Mouse (Mus musculus): Measurements from ENCODE around the gene Snx5. TPM values are rescaled to one million over a fixed set of nuclear protein-coding genes. Genes with fewer than 3 reads are reported as not detected.

Gene Snx5
- polyA plus RNA-seq, 1 experiment: 89.1 TPM

- Histone ChIP-seq H3K4me1 (ENCODE audit: control insufficient read depth, insufficient read depth, insufficient read length, low read length) (no peaks in the 10 kb centered on the region), H3K27ac (replicated peaks; ENCODE audit: low read depth, low read length) (no peak overlapping the region), H3K4me3 (ENCODE audit: insufficient read depth, low read depth, low read length) (no peak overlapping the region)
Measured at GRCm38 (mm10) chr2:144274741-144275140, 4.0 kb upstream of the Snx5 start.

GRCm38 (mm10) chr2:144272088-144272487 lies 1.4 kb upstream of the Snx5 start:
- Histone ChIP-seq H3K27ac (replicated peaks; ENCODE audit: low read depth, low read length) (no peak overlapping the region), H3K4me3 (ENCODE audit: insufficient read depth, low read depth, low read length) (no peak overlapping the region), H3K4me1 (ENCODE audit: control insufficient read depth, insufficient read depth, insufficient read length, low read length) (0 out of 2 replicates have a peak, but pooled peaks cover 2% of the 10 kb centered on the region)

GRCm38 (mm10) chr2:144269679-144270475 lies 829 bp downstream of the Snx5 start:
- Histone ChIP-seq H3K27ac (replicated peaks; ENCODE audit: low read depth, low read length) (peak overlapping the region; percentile 83), H3K4me3 (ENCODE audit: insufficient read depth, low read depth, low read length) (peak overlapping the region; percentile 90), H3K4me1 (ENCODE audit: control insufficient read depth, insufficient read depth, insufficient read length, low read length) (peaks cover 3% of the 10 kb centered on the region; the same call in 1 of the 2 replicates)

GRCm38 (mm10) chr2:144269306-144269650 lies 1.4 kb downstream of the Snx5 start:
- Histone ChIP-seq H3K4me3 (ENCODE audit: insufficient read depth, low read depth, low read length) (peak overlapping the region; percentile 44), H3K27ac (replicated peaks; ENCODE audit: low read depth, low read length) (peak overlapping the region; percentile 16; the same call in 1 of the 2 replicates), H3K4me1 (ENCODE audit: control insufficient read depth, insufficient read depth, insufficient read length, low read length) (peaks cover 8% of the 10 kb centered on the region; the same call in 1 of the 2 replicates)

- H3K4me1 ChIP-seq (ENCODE audit: control insufficient read depth, insufficient read depth, insufficient read length, low read length): peaks cover 8% of the 10 kb centered on the region; the same call in 1 of the 2 replicates
- no peak overlapping the region for H3K27ac ChIP-seq (replicated peaks; ENCODE audit: low read depth, low read length)
- 0 out of 2 replicates have a peak overlapping the region, but pooled peaks have one; percentile 5 for H3K4me3 ChIP-seq (ENCODE audit: insufficient read depth, low read depth, low read length)
Measured at GRCm38 (mm10) chr2:144268446-144269305, 2.0 kb downstream of the Snx5 start.

DNA sequence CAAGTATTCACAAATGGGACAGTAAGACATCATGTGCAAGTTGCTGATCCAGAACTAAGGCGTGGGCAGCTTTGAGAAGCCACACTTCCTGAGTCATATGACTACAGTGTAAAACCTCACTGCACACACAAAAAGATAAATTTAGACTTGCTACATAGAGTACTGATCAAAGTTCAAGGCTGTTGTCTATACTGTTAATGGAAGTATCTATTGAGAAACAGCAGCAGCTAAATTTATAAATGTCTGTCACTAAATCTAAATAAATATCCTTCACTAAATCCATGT lies 3.0 kb downstream of the Snx5 start:
- H3K27ac ChIP-seq (replicated peaks; ENCODE audit: low read depth, low read length): no peak overlapping the region
- peaks cover 8% of the 10 kb centered on the region; the same call in 1 of the 2 replicates for H3K4me1 ChIP-seq (ENCODE audit: control insufficient read depth, insufficient read depth, insufficient read length, low read length)
- H3K4me3 ChIP-seq (ENCODE audit: insufficient read depth, low read depth, low read length): no peak overlapping the region

DNA sequence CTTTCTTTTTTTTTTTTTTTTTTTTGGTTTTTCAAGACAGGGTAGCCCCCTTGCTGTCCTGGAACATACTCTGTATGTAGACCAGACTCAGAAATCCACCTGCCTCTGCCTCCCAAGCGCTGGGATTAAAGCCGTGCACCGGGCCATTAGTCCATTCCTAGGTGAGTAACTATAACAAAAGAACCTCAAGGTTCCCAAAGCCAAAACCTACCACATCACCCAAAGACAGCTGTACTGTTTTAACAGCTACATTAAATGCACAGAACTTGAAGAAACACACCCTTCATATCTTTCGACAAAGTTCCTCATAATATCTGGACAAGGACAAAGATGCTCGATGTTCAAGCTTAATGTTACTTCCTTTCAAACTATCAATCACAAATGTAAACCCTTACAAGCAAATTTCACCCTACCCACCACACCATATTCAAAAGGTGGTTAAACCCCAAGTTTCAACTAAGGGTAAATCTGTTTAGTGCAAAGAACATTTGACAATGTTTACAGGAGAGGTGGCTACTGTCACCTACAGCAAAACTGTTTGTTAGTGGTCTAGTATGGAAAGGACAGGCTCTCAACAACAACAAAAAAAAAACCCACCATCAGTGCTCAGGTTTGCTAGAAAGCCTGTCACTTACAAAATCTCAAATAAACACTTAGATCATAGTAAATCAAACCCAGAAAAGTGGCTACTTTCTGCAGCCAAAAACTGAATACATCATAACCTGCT lies 3.5 kb downstream of the Snx5 start:
- Histone ChIP-seq H3K4me3 (ENCODE audit: insufficient read depth, low read depth, low read length) (no peak overlapping the region), H3K4me1 (ENCODE audit: control insufficient read depth, insufficient read depth, insufficient read length, low read length) (peaks cover 8% of the 10 kb centered on the region; the same call in 1 of the 2 replicates), H3K27ac (replicated peaks; ENCODE audit: low read depth, low read length) (peak overlapping the region; percentile 18; the same call in 1 of the 2 replicates)

DNA sequence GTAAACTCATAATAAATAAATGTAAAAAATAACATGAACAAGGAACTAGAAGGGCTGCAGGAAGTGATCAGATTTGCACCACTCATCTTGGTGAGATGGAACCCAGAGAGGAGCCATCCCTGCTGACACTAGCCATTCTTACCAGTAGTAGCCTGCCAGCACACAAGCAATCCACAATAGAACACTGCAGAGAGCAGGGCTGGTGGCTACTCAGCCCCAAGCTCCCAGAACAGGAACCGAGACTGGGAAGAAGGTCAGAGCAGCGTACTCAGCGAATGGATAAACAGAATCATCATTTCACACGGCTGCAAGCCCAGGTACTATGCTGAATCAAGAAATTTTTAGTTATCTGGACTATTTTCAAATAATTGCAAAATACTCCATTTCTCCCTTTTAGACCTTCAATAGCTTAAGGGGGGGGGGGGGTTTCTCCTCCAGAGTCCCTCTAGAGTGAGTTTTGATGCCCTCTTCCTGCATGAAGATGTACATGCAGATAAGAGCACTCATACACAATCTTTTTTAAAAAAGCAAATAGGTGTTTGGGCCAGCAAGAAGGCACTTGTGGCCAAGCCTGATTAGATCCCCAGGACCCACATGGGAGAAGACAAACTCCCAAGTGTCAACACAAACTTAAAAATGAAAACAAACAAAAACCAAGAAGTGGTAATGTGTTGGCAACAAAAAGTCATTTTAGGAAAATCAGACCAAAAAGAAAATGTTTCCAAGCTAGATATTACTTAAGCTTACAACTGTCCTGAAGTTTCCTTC lies 4.6 kb downstream of the Snx5 start:
- Histone ChIP-seq H3K4me1 (ENCODE audit: control insufficient read depth, insufficient read depth, insufficient read length, low read length) (peaks cover 8% of the 10 kb centered on the region; the same call in 1 of the 2 replicates), H3K4me3 (ENCODE audit: insufficient read depth, low read depth, low read length) (no peak overlapping the region), H3K27ac (replicated peaks; ENCODE audit: low read depth, low read length) (peak overlapping the region; percentile 56; the same call in 1 of the 2 replicates)

DNA sequence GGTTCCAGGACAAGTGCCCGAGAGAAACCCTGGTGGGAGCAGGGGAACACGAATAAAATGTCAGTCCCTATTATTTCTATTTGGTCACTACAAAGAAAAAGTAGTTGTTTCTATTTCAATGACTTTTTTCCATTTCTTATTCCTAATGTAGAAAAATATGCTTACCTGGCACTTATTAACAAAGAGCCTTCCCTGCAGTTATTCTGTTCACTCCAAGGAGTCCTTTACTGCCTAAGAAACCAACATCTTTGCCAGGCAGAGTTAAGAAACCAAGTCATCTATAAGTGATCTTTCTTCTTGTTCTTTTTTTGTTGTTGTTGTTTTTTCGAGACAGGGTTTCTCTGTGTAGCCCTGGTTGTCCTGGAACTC lies 5.6 kb downstream of the Snx5 start:
- no peak overlapping the region for H3K4me3 ChIP-seq (ENCODE audit: insufficient read depth, low read depth, low read length)
- H3K4me1 ChIP-seq (ENCODE audit: control insufficient read depth, insufficient read depth, insufficient read length, low read length): peaks cover 8% of the 10 kb centered on the region; the same call in 1 of the 2 replicates
- no peak overlapping the region for H3K27ac ChIP-seq (replicated peaks; ENCODE audit: low read depth, low read length)

GRCm38 (mm10) chr2:144264398-144265119 lies 6.1 kb downstream of the Snx5 start:
- H3K27ac ChIP-seq (replicated peaks; ENCODE audit: low read depth, low read length): no peak overlapping the region
- no peak overlapping the region for H3K4me3 ChIP-seq (ENCODE audit: insufficient read depth, low read depth, low read length)
- peaks cover 8% of the 10 kb centered on the region; the same call in 1 of the 2 replicates for H3K4me1 ChIP-seq (ENCODE audit: control insufficient read depth, insufficient read depth, insufficient read length, low read length)

- H3K27ac ChIP-seq (replicated peaks; ENCODE audit: low read depth, low read length): no peak overlapping the region
Measured at GRCm38 (mm10) chr2:144262837-144263236, 7.9 kb downstream of the Snx5 start.

GRCm38 (mm10) chr2:144250111-144250510 lies 20.6 kb downstream of the Snx5 start:
- no peak overlapping the region for H3K4me3 ChIP-seq (ENCODE audit: insufficient read depth, low read depth, low read length)
- no peak overlapping the region for H3K27ac ChIP-seq (replicated peaks; ENCODE audit: low read depth, low read length)
- H3K4me1 ChIP-seq (ENCODE audit: control insufficient read depth, insufficient read depth, insufficient read length, low read length): peaks cover 2% of the 10 kb centered on the region

More at GRCm38 (mm10) chr2:144262837-144263236, 7.9 kb downstream of the Snx5 start:
- H3K4me1 ChIP-seq (ENCODE audit: control insufficient read depth, insufficient read depth, insufficient read length, low read length): peaks cover 7% of the 10 kb centered on the region; the same call in 1 of the 2 replicates
- no peak overlapping the region for H3K4me3 ChIP-seq (ENCODE audit: insufficient read depth, low read depth, low read length)

DNA sequence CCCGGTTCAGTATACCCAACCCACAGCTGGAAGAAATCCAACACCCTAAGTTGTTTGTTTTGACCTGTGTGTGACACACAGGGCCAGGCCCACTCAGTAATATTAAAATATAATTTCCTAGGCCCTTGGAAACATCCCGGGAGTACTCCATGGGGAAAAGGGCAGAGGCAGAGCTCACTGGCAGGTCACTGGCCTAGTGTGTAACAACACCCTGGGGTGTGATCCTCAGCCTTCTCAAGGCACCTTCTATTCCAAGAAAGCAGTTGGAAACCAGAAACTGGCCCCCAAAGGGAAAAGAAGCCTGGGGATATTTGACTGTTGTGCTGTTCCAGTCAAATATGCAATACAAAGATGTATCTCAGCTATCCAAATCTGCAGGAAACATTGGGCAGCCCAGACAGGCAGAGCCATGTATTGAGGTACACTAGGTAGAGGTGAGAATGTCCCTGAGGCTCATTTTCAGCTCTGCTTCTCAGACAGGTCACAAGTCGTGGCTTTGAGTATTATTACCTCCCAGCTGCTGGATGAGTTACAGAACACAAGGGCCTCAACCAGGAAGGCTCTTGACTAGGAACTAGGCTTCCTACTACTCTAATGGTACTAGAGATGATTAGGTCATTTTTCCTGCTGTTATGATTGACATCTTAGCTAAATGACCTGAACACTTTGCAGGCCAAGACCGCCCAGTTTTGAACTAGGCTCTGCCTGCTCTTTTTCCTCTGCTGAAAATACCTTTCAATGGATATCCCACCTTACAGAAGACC lies 21.9 kb downstream of the Snx5 start:
- peaks cover 2% of the 10 kb centered on the region for H3K4me1 ChIP-seq (ENCODE audit: control insufficient read depth, insufficient read depth, insufficient read length, low read length)
- H3K27ac ChIP-seq (replicated peaks; ENCODE audit: low read depth, low read length): no peak overlapping the region
- no peak overlapping the region for H3K4me3 ChIP-seq (ENCODE audit: insufficient read depth, low read depth, low read length)
